Mouse (Mus musculus) liver, postnatal 0 days (tissue): ENCODE measurements around the gene Dynlrb1.

ENCODE experiments used
- CTCF ChIP-seq: sonication (generic); IDR thresholded peaks from 2 replicates; pipeline ENCODE4 v1.5.1; 2016; ENCODE audit warnings: antibody characterized with exemption, low read depth
- EP300 ChIP-seq: IDR thresholded peaks from 2 replicates; pipeline ENCODE4 v1.6.1; 2016; ENCODE audit warnings: antibody characterized with exemption, low read depth, mild to moderate bottlenecking

GRCm38 (mm10) chr2:155283793-155284192 lies 47.5 kb downstream of the Dynlrb1 start:
- TF ChIP-seq CTCF (no peak), EP300 (no peak)
